Mouse (Mus musculus) left cerebral cortex, postnatal 36 days (tissue): ENCODE data around the gene Ruvbl1. TPM values are rescaled to one million over a fixed set of nuclear protein-coding genes. Genes with fewer than 3 reads are reported as not detected.
A peak's percentile ranks its signal among the peaks of the same experiment; 100 is the strongest.

ENCODE experiments used
- DNase-seq, 2 experiments: peaks; one replicate each; pipeline ENCODE4 v3.0.0; 2021 to 2022; ENCODE audit warnings: low spot score in 2 of 2, mixed read lengths in 1 of 2
- intact Hi-C: fragments of 180-260 bp; cut with DNase I; formaldehyde crosslinking; loops from one replicate; pipeline ENCODE4 v1.15.1; 2025
- total RNA-seq, 2 experiments: library from RNA; stranded (reverse); gene quantifications; 2 replicates each; pipeline ENCODE4 v1.2.3; 2021

Ruvbl1 gene
- total RNA-seq, 2 experiments from 2014 or later: 38.2 to 41.4 TPM

- intact Hi-C loops: loop anchor here (5.0 kb wide), 1 partner anchor 303 kb away; no protein-coding TSS in a partner anchor
- no peak for DNase-seq
Measured at GRCm38 (mm10) chr6:88489834-88490233, 24.6 kb downstream of the Ruvbl1 start.

GRCm38 (mm10) chr6:88490629-88491354 lies 25.6 kb downstream of the Ruvbl1 start:
- no peak for DNase-seq
- intact Hi-C loops: no loop called here

- intact Hi-C loops: no loop called here
- DNase-seq: no peak
Measured at GRCm38 (mm10) chr6:88493712-88494111, 28.5 kb downstream of the Ruvbl1 start.

GRCm38 (mm10) chr6:88499481-88500404 lies 34.5 kb downstream of the Ruvbl1 start:
- DNase-seq: peak; percentile 47 to 55
- intact Hi-C loops: loop anchor here (2.0 to 5.0 kb wide), 2 partner anchors 311 to 387 kb away; no protein-coding TSS in a partner anchor

- DNase-seq: no peak
- intact Hi-C loops: loop anchor here (5.0 kb wide), 1 partner anchor 388 kb away; no protein-coding TSS in a partner anchor
Measured at GRCm38 (mm10) chr6:88500405-88500767, 35.2 kb downstream of the Ruvbl1 start.

- intact Hi-C loops: loop anchor here (5.0 kb wide), 1 partner anchor 390 kb away; no protein-coding TSS in a partner anchor
- no peak for DNase-seq
Measured at GRCm38 (mm10) chr6:88502030-88502970, 37.1 kb downstream of the Ruvbl1 start.

GRCm38 (mm10) chr6:88503044-88503443 lies 37.8 kb downstream of the Ruvbl1 start:
- no peak for DNase-seq
- intact Hi-C loops: loop anchor here (5.0 kb wide), 1 partner anchor 391 kb away; no protein-coding TSS in a partner anchor

- peak in 1 of 2 experiments; percentile 2 for DNase-seq
- intact Hi-C loops: no loop called here
Measured at GRCm38 (mm10) chr6:88513984-88514383, 48.8 kb downstream of the Ruvbl1 start.

GRCm38 (mm10) chr6:88514546-88514945 lies 49.3 kb downstream of the Ruvbl1 start:
- intact Hi-C loops: no loop called here

GRCm38 (mm10) chr6:88515971-88516370 lies 50.8 kb downstream of the Ruvbl1 start:
- DNase-seq: peak in 1 of 2 experiments; percentile 2
- intact Hi-C loops: no loop called here

More at GRCm38 (mm10) chr6:88514546-88514945, 49.3 kb downstream of the Ruvbl1 start:
- peak in 1 of 2 experiments; percentile 8 for DNase-seq

GRCm38 (mm10) chr6:88516667-88517066 lies 51.5 kb downstream of the Ruvbl1 start:
- intact Hi-C loops: no loop called here
- peak in 1 of 2 experiments; percentile 2 for DNase-seq

- intact Hi-C loops: no loop called here
- no peak for DNase-seq
Measured at GRCm38 (mm10) chr6:88517701-88518403, 52.6 kb downstream of the Ruvbl1 start.

- intact Hi-C loops: no loop called here
- DNase-seq: peak; percentile 96
Measured at GRCm38 (mm10) chr6:88518404-88519263, 53.4 kb downstream of the Ruvbl1 start, which contains the start of gene Sec61a1. Sec61a1 (minus strand) TSS chr6:88518905.

GRCm38 (mm10) chr6:88521821-88522220 lies 56.6 kb downstream of the Ruvbl1 start:
- DNase-seq: peak; percentile 57 to 73
- intact Hi-C loops: no loop called here

GRCm38 (mm10) chr6:88522606-88523005 lies 57.4 kb downstream of the Ruvbl1 start:
- intact Hi-C loops: no loop called here
- DNase-seq: no peak

GRCm38 (mm10) chr6:88523043-88523442 lies 57.8 kb downstream of the Ruvbl1 start:
- no peak for DNase-seq
- intact Hi-C loops: no loop called here

GRCm38 (mm10) chr6:88523451-88523850 lies 58.2 kb downstream of the Ruvbl1 start:
- intact Hi-C loops: no loop called here
- DNase-seq: peak in 1 of 2 experiments; percentile 3
